Mouse (Mus musculus) testis, adult 2 months (tissue): ENCODE results near the gene Vmn2r56.

Experiments used
- CTCF ChIP-seq: fragments of 200-500 bp; IDR thresholded peaks from 2 replicates; pipeline ENCODE4 v1.5.1; 2012; ENCODE audit warnings: low read depth, mild to moderate bottlenecking, inconsistent platforms, low read length, moderate library complexity; ENCODE audit not compliant: control insufficient read depth, insufficient read depth, insufficient replicate concordance
- POLR2A ChIP-seq: fragments of 200-500 bp; IDR thresholded peaks from 2 replicates; pipeline ENCODE4 v1.6.1; 2012; ENCODE audit warnings: low read depth, mild to moderate bottlenecking, inconsistent platforms, low read length, moderate library complexity; ENCODE audit not compliant: control insufficient read depth

GRCm38 (mm10) chr7:12780151-12780830 is 45.5 kb upstream of the Vmn2r56 start:
- TF ChIP-seq POLR2A (no peak; the same call in 1 of the 2 replicates), CTCF (no peak)
